ENCODE assay signal across 27 mouse cellular contexts in the genomic region with DNA sequence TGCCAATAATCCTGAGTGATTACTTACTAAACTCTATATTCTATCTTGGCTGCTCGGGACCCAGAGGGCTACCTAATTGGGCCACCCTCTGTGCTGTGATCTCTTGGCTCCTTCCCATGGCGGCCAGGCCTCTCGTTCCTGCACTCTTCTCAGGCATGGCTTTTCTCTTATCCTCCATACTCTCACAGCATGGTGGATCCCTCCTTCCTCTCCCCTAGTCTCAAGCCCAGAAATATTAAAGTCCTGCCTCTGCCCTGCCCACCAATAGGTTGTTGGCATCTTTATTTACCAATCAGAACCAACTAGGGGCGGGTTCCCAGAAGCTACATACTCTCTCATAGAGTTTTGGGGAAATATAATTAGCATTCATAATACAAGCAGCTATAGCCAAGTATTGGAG.
A peak's percentile ranks its signal among the peaks of the same experiment; 100 is the strongest.
DNase-seq lines count a peak whose midpoint lies in the region; ATAC-seq and TF ChIP-seq lines count a peak whose summit lies in the region.
"Had no signal": no experiment of that assay in that cellular context is flagged by ENCODE, and none has a peak within 500 bp of the region (broad histone marks: within the 10 kb centered on the region; RNA-seq: fewer than 3 reads in every experiment).

No protein-coding gene starts in this region.

- TF ChIP-seq POLR2A in brain, embryonic 14.5 days (IDR thresholded peaks at IDR 0.05; ENCODE audit: borderline replicate concordance, extremely low read depth, insufficient read depth, insufficient read length, poor library complexity, severe bottlenecking) = no peak

- H3K27ac ChIP-seq in forebrain, embryonic 14.5 days (ENCODE audit: low read depth, low read length) = no peak overlapping the region
- H3K27ac ChIP-seq in forebrain, embryonic 11.5 days (ENCODE audit: low read depth, low read length) = no peak overlapping the region
- H3K27ac ChIP-seq: embryonic facial prominence, embryonic 13.5 days; heart, adult 2 months; heart, embryonic 10.5 days; heart, embryonic 13.5 days; hindbrain, embryonic 14.5 days; hindbrain, postnatal 0 days had no signal

- H3K9me3 ChIP-seq in forebrain, embryonic 14.5 days (replicated peaks; ENCODE audit: control insufficient read depth, low read length) = no peaks in the 10 kb centered on the region
- H3K9me3 ChIP-seq in forebrain, embryonic 11.5 days (ENCODE audit: control insufficient read depth, low read length) = no peaks in the 10 kb centered on the region
- H3K9me3 ChIP-seq: embryonic facial prominence, embryonic 13.5 days; heart, embryonic 10.5 days; heart, embryonic 13.5 days had no signal

- H3K9ac ChIP-seq in forebrain, embryonic 14.5 days (ENCODE audit: low read length) = no peak overlapping the region
- H3K9ac ChIP-seq in forebrain, embryonic 11.5 days (ENCODE audit: low read length) = no peak overlapping the region
- H3K9ac ChIP-seq: embryonic facial prominence, embryonic 13.5 days; heart, embryonic 13.5 days; hindbrain, embryonic 14.5 days had no signal

- H3K4me3 ChIP-seq in forebrain, embryonic 14.5 days (ENCODE audit: low read depth, low read length) = no peak overlapping the region
- no peak overlapping the region for H3K4me3 ChIP-seq in forebrain, embryonic 11.5 days (ENCODE audit: low read depth, low read length)
- H3K4me3 ChIP-seq: embryonic facial prominence, embryonic 13.5 days; heart, adult 2 months; heart, embryonic 10.5 days; heart, embryonic 13.5 days had no signal

- no peaks in the 10 kb centered on the region for H3K4me1 ChIP-seq in forebrain, embryonic 14.5 days (ENCODE audit: control insufficient read depth, insufficient read depth, low read length)
- H3K4me1 ChIP-seq in forebrain, embryonic 11.5 days (replicated peaks; ENCODE audit: control insufficient read depth, insufficient read depth, low read length) = no peaks in the 10 kb centered on the region
- H3K4me1 ChIP-seq: embryonic facial prominence, embryonic 13.5 days; heart, embryonic 10.5 days; heart, embryonic 13.5 days had no signal

- H3K27me3 ChIP-seq in forebrain, embryonic 14.5 days (replicated peaks; ENCODE audit: control insufficient read depth, insufficient read depth, low read length) = no peaks in the 10 kb centered on the region
- H3K27me3 ChIP-seq in forebrain, embryonic 11.5 days (ENCODE audit: control insufficient read depth, insufficient read depth, low read length) = no peaks in the 10 kb centered on the region
- H3K27me3 ChIP-seq: embryonic facial prominence, embryonic 13.5 days; heart, embryonic 13.5 days had no signal

- no peak overlapping the region for H3K4me2 ChIP-seq in forebrain, embryonic 14.5 days (ENCODE audit: low read length)
- no peak overlapping the region for H3K4me2 ChIP-seq in forebrain, embryonic 11.5 days (ENCODE audit: low read depth, low read length, severe bottlenecking)
- H3K4me2 ChIP-seq: embryonic facial prominence, embryonic 13.5 days; heart, embryonic 13.5 days; hindbrain, embryonic 14.5 days had no signal

- 32% methylated on average over 4 of the region's 4 CpGs for WGBS in forebrain, embryonic 14.5 days
- 43% methylated on average over 4 of the region's 4 CpGs for WGBS in forebrain, embryonic 11.5 days

- ATAC-seq in forebrain, embryonic 14.5 days = peak; percentile 57; the same call in 1 of the 2 replicates
- no peak for ATAC-seq in forebrain, embryonic 11.5 days (replicated peaks; ENCODE audit: low FRiP score)
- ATAC-seq: activated CD4-positive, CD25-positive, alpha-beta regulatory T cell, adult 4 months; CD4-positive, CD25-positive, alpha-beta regulatory T cell, adult 4 months; hindbrain, postnatal 0 days; inflammation-experienced regulatory T-cells, adult 6 months; intestine, embryonic 16.5 days had no signal

- H3K36me3 ChIP-seq in forebrain, embryonic 14.5 days (ENCODE audit: control insufficient read depth, insufficient read depth, low read length) = no peaks in the 10 kb centered on the region
- H3K36me3 ChIP-seq in forebrain, embryonic 11.5 days (ENCODE audit: control insufficient read depth, insufficient read depth, low read length) = no peaks in the 10 kb centered on the region
- H3K36me3 ChIP-seq: embryonic facial prominence, embryonic 13.5 days; heart, embryonic 10.5 days; heart, embryonic 13.5 days had no signal

- no peak for TF ChIP-seq CTCF in brain, embryonic 14.5 days (IDR thresholded peaks at IDR 0.05; ENCODE audit: borderline replicate concordance, extremely low read depth, insufficient read depth, insufficient read length)

- DNase-seq in forebrain, embryonic 14.5 days (ENCODE audit: low spot score) = peak; percentile 49
- no peak for DNase-seq in forebrain, embryonic 11.5 days (ENCODE audit: low spot score)
- DNase-seq in Muller cell, postnatal 12 days (ENCODE audit: inconsistent ontology term) = peak; percentile 4
- DNase-seq in brain, embryonic 14.5 days (ENCODE audit: low read depth) = peak; percentile 71
- DNase-seq in retina, postnatal 7 days (ENCODE audit: low read depth, low spot score) = peak; percentile 9
- no peak for DNase-seq in right cerebral cortex, postnatal 25 days
- DNase-seq: adrenal gland, adult 8-10 months; adrenal gland, postnatal 25 days; cerebellum, adult 11 months; cerebellum, adult 2 months; cerebellum, adult 9-11 months; cerebellum, postnatal 25 days; gastrocnemius, postnatal 10 days; gastrocnemius, postnatal 36 days; heart, adult 2 months; heart, postnatal 14 days; heart, postnatal 4 days; kidney, adult 18-20 months had no signal

Comparison
In these comparisons a context has a peak if more than half of its experiments do, and no peak if none do; other contexts are left out.
1. DNase-seq: peak in forebrain, embryonic 14.5 days (single experiment), Muller cell, postnatal 12 days (single experiment), brain, embryonic 14.5 days (single experiment) and retina, postnatal 7 days (single experiment); none in forebrain, embryonic 11.5 days (single experiment) and right cerebral cortex, postnatal 25 days (single experiment).